Mouse (Mus musculus) embryo, embryonic 11.5 days (tissue): ENCODE data around the gene Gfap.

Experiments used
- DNase-seq: peaks from one replicate; pipeline ENCODE4 v3.0.0-alpha.2; 2012; ENCODE audit warnings: low read depth, low spot score

The Gfap gene

GRCm38 (mm10) chr11:102896641-102897040 is 4.1 kb downstream of the Gfap start:
- no peak for DNase-seq

- DNase-seq = no peak
Observed at GRCm38 (mm10) chr11:102895779-102896178, 4.9 kb downstream of the Gfap start.

GRCm38 (mm10) chr11:102894716-102895115 is 6.0 kb downstream of the Gfap start:
- no peak for DNase-seq

GRCm38 (mm10) chr11:102893015-102893651 is 7.6 kb downstream of the Gfap start:
- DNase-seq = peak; percentile 55

GRCm38 (mm10) chr11:102890096-102890495 is 10.6 kb downstream of the Gfap start:
- DNase-seq = no peak

GRCm38 (mm10) chr11:102888135-102888534 is 12.6 kb downstream of the Gfap start:
- no peak for DNase-seq

GRCm38 (mm10) chr11:102887433-102887832 is 13.3 kb downstream of the Gfap start:
- DNase-seq = no peak

- DNase-seq = no peak
Observed at GRCm38 (mm10) chr11:102884616-102885219, 16.0 kb downstream of the Gfap start, which contains the start of gene Fam187a. TSS of gene Fam187a (plus strand) at chr11:102885169.

GRCm38 (mm10) chr11:102881314-102882198 is 19.2 kb downstream of the Gfap start:
- no peak for DNase-seq

GRCm38 (mm10) chr11:102880585-102881313 is 20.0 kb downstream of the Gfap start, which contains the start of the genes Eftud2 and Ccdc103:
TSS of gene Eftud2 (minus strand) at chr11:102880985.
TSS of gene Ccdc103 (plus strand) at chr11:102881204.
- peak; percentile 83 for DNase-seq

- no peak for DNase-seq
Observed at GRCm38 (mm10) chr11:102879558-102879957, 21.2 kb downstream of the Gfap start.

- no peak for DNase-seq
Observed at GRCm38 (mm10) chr11:102874801-102875334, 25.8 kb downstream of the Gfap start.

GRCm38 (mm10) chr11:102864272-102864671 is 36.4 kb downstream of the Gfap start:
- DNase-seq = peak; percentile 62

GRCm38 (mm10) chr11:102859933-102860332 is 40.8 kb downstream of the Gfap start:
- DNase-seq = no peak

- DNase-seq = no peak
Observed at GRCm38 (mm10) chr11:102858951-102859350, 41.8 kb downstream of the Gfap start.

- peak; percentile 4 for DNase-seq
Observed at GRCm38 (mm10) chr11:102855941-102856340, 44.8 kb downstream of the Gfap start.

GRCm38 (mm10) chr11:102853760-102854159 is 47.0 kb downstream of the Gfap start:
- no peak for DNase-seq

- peak; percentile 36 for DNase-seq
Observed at GRCm38 (mm10) chr11:102851883-102852282, 48.8 kb downstream of the Gfap start.

GRCm38 (mm10) chr11:102845926-102846325 is 54.8 kb downstream of the Gfap start:
- DNase-seq = no peak

- no peak for DNase-seq
Observed at GRCm38 (mm10) chr11:102838616-102839150, 62.0 kb downstream of the Gfap start.

GRCm38 (mm10) chr11:102838126-102838525 is 62.6 kb downstream of the Gfap start:
- no peak for DNase-seq
